Mouse (Mus musculus): ENCODE results near the gene Fam13a. TPM values are rescaled to one million over a fixed set of nuclear protein-coding genes. Genes with fewer than 3 reads are reported as not detected.
A peak's percentile ranks its signal among the peaks of the same experiment; 100 is the strongest.

Gene Fam13a
- polyA plus RNA-seq, 1 experiment from 2014 or later = 9.0 TPM

GRCm38 (mm10) chr6:58999044-58999453 lies 25.3 kb downstream of the Fam13a start:
- H3K27ac ChIP-seq (replicated peaks in 1 of 2; ENCODE audit: control insufficient read depth in 1 of 2, insufficient read depth in 1 of 2, low read depth in 2 of 2, low read length in 2 of 2) = 0 out of 4 replicates have a peak overlapping the region, but pooled peaks of 1 of the 2 experiments have one; percentile 27
- H3K4me3 ChIP-seq (ENCODE audit: control insufficient read depth in 1 of 2, insufficient read depth in 1 of 2, low read depth in 1 of 2, low read length in 2 of 2) = no peak overlapping the region
- peak; percentile 66; the same call in 1 of the 2 replicates for ATAC-seq (ENCODE audit: insufficient number of reproducible peaks, insufficient read depth, low FRiP score, low read depth)
- 31% methylated on average over 4 of the region's 4 CpGs for WGBS
- no peak overlapping the region for H3K9ac ChIP-seq (ENCODE audit: low read length)
- H3K36me3 ChIP-seq (ENCODE audit: control insufficient read depth, insufficient read depth, low read length) = no peaks in the 10 kb centered on the region
- no peaks in the 10 kb centered on the region for H3K27me3 ChIP-seq (ENCODE audit: control insufficient read depth, insufficient read depth, low read length)
- no peaks in the 10 kb centered on the region for H3K9me3 ChIP-seq (ENCODE audit: control insufficient read depth, low read length)
- H3K4me1 ChIP-seq (ENCODE audit: control insufficient read depth in 2 of 2, insufficient read depth in 2 of 2, low read length in 2 of 2) = peaks cover 2 to 4% of the 10 kb centered on the region in 2 experiments
- H3K4me2 ChIP-seq (ENCODE audit: low read length) = peak overlapping the region; percentile 24; the same call in 1 of the 2 replicates

DNA sequence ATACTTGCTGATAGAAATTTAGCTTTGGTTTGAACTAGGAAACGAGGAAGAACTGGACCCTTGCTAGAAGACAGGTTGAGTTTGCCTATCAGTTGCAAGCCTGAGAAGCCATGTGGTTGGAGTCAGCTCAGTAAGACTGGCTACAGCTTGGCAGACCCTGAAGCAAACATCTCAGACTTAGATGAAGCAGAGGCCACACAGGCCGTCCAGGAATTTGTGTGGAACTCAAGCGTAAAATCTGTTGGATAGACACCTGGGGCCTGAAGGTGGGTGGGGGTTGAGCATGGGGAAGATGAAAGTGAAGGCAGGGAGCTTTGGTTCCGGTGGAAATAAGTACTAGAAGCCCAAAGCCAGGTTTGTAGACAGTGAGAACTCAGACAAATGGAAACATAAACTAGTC lies 25.8 kb downstream of the Fam13a start:
- no peak overlapping the region for H3K9ac ChIP-seq (ENCODE audit: low read length)
- H3K4me3 ChIP-seq (ENCODE audit: control insufficient read depth in 1 of 2, insufficient read depth in 1 of 2, low read depth in 1 of 2, low read length in 2 of 2) = no peak overlapping the region
- peaks cover 2 to 4% of the 10 kb centered on the region in 2 experiments for H3K4me1 ChIP-seq (ENCODE audit: control insufficient read depth in 2 of 2, insufficient read depth in 2 of 2, low read length in 2 of 2)
- no peaks in the 10 kb centered on the region for H3K27me3 ChIP-seq (ENCODE audit: control insufficient read depth, insufficient read depth, low read length)
- WGBS = 56% methylated on average over 4 of the region's 4 CpGs
- ATAC-seq (ENCODE audit: insufficient number of reproducible peaks, insufficient read depth, low FRiP score, low read depth) = no peak
- H3K36me3 ChIP-seq (ENCODE audit: control insufficient read depth, insufficient read depth, low read length) = no peaks in the 10 kb centered on the region
- H3K27ac ChIP-seq (replicated peaks in 1 of 2; ENCODE audit: control insufficient read depth in 1 of 2, insufficient read depth in 1 of 2, low read depth in 2 of 2, low read length in 2 of 2) = no peak overlapping the region
- H3K9me3 ChIP-seq (ENCODE audit: control insufficient read depth, low read length) = no peaks in the 10 kb centered on the region
- peak overlapping the region; percentile 24; the same call in 1 of the 2 replicates for H3K4me2 ChIP-seq (ENCODE audit: low read length)

DNA sequence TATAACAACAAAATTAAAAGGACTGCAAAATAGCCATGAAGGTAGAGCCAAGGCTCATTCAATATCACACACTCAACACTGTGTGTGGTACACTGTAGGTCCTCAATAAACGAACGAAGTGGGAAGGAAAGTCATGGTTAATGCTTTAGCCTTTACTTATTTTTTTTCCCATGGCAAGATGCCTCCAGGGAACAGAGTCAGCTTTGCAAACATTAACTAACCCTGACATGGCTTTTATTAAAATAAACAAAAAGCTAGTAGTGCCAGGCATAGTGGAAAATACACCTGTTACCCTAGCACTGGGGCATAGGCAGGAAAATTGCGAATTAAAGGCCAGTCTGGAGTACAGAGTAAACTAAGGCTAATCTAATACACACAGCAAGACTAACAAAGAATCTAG lies 35.2 kb downstream of the Fam13a start:
- Histone ChIP-seq H3K36me3 (ENCODE audit: control insufficient read depth, insufficient read depth, low read length) (peaks cover 6% of the 10 kb centered on the region), H3K4me1 (ENCODE audit: control insufficient read depth in 2 of 2, insufficient read depth in 2 of 2, low read length in 2 of 2) (no peaks in the 10 kb centered on the region), H3K4me3 (ENCODE audit: control insufficient read depth in 1 of 2, insufficient read depth in 1 of 2, low read depth in 1 of 2, low read length in 2 of 2) (no peak overlapping the region), H3K9ac (ENCODE audit: low read length) (no peak overlapping the region), H3K9me3 (ENCODE audit: control insufficient read depth, low read length) (no peaks in the 10 kb centered on the region), H3K27ac (replicated peaks in 1 of 2; ENCODE audit: control insufficient read depth in 1 of 2, insufficient read depth in 1 of 2, low read depth in 2 of 2, low read length in 2 of 2) (no peak overlapping the region), H3K4me2 (ENCODE audit: low read length) (no peak overlapping the region), H3K27me3 (ENCODE audit: control insufficient read depth, insufficient read depth, low read length) (no peaks in the 10 kb centered on the region)
- 88% methylated on average over 3 of the region's 3 CpGs for WGBS
- no peak for ATAC-seq (ENCODE audit: insufficient number of reproducible peaks, insufficient read depth, low FRiP score, low read depth)

DNA sequence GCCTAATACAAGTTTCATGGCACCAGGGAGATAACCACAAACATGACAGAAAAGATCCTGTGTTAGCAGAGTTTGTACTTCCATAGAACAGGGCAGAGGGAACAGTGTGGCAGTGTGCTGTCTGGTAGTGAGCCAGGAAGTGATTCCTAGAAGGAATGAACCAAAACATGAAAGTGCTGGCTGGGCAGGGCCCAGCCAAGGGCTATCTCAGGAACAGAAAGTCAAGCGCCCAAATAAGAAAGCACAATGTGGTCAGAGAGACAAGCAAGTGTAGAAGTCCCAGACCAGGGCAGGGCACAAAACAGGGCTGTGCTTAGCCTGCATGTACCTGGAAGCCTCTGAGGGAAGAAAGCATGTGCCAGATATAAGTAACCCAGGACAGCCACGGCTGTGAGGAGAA lies 35.6 kb downstream of the Fam13a start:
- ATAC-seq (ENCODE audit: insufficient number of reproducible peaks, insufficient read depth, low FRiP score, low read depth) = no peak

GRCm38 (mm10) chr6:58987166-58987565 lies 37.2 kb downstream of the Fam13a start:
- H3K36me3 ChIP-seq (ENCODE audit: control insufficient read depth, insufficient read depth, low read length) = peaks cover 13% of the 10 kb centered on the region
- no peak for ATAC-seq (ENCODE audit: insufficient number of reproducible peaks, insufficient read depth, low FRiP score, low read depth)
- H3K27ac ChIP-seq (replicated peaks in 1 of 2; ENCODE audit: control insufficient read depth in 1 of 2, insufficient read depth in 1 of 2, low read depth in 2 of 2, low read length in 2 of 2) = no peak overlapping the region
- H3K4me1 ChIP-seq (ENCODE audit: control insufficient read depth in 2 of 2, insufficient read depth in 2 of 2, low read length in 2 of 2) = no peaks in the 10 kb centered on the region
- H3K9ac ChIP-seq (ENCODE audit: low read length) = no peak overlapping the region
- H3K27me3 ChIP-seq (ENCODE audit: control insufficient read depth, insufficient read depth, low read length) = no peaks in the 10 kb centered on the region
- H3K4me3 ChIP-seq (ENCODE audit: control insufficient read depth in 1 of 2, insufficient read depth in 1 of 2, low read depth in 1 of 2, low read length in 2 of 2) = no peak overlapping the region
- H3K4me2 ChIP-seq (ENCODE audit: low read length) = no peak overlapping the region
- WGBS = 89% methylated on average over 5 of the region's 5 CpGs
- no peaks in the 10 kb centered on the region for H3K9me3 ChIP-seq (ENCODE audit: control insufficient read depth, low read length)

More for the DNA sequence above, 35.6 kb downstream of the Fam13a start:
- Histone ChIP-seq H3K27me3 (ENCODE audit: control insufficient read depth, insufficient read depth, low read length) (no peaks in the 10 kb centered on the region), H3K36me3 (ENCODE audit: control insufficient read depth, insufficient read depth, low read length) (peaks cover 7% of the 10 kb centered on the region), H3K9ac (ENCODE audit: low read length) (no peak overlapping the region), H3K4me3 (ENCODE audit: control insufficient read depth in 1 of 2, insufficient read depth in 1 of 2, low read depth in 1 of 2, low read length in 2 of 2) (no peak overlapping the region), H3K27ac (replicated peaks in 1 of 2; ENCODE audit: control insufficient read depth in 1 of 2, insufficient read depth in 1 of 2, low read depth in 2 of 2, low read length in 2 of 2) (no peak overlapping the region), H3K9me3 (ENCODE audit: control insufficient read depth, low read length) (no peaks in the 10 kb centered on the region), H3K4me1 (ENCODE audit: control insufficient read depth in 2 of 2, insufficient read depth in 2 of 2, low read length in 2 of 2) (no peaks in the 10 kb centered on the region), H3K4me2 (ENCODE audit: low read length) (no peak overlapping the region)
- 73% methylated on average over 2 of the region's 2 CpGs for WGBS

GRCm38 (mm10) chr6:58985186-58985585 lies 39.2 kb downstream of the Fam13a start:
- 86% methylated on average over 8 of the region's 8 CpGs for WGBS
- ATAC-seq (ENCODE audit: insufficient number of reproducible peaks, insufficient read depth, low FRiP score, low read depth) = no peak
- H3K9me3 ChIP-seq (ENCODE audit: control insufficient read depth, low read length) = no peaks in the 10 kb centered on the region

GRCm38 (mm10) chr6:58975249-58975648 lies 49.1 kb downstream of the Fam13a start:
- Histone ChIP-seq H3K27ac (replicated peaks in 1 of 2; ENCODE audit: control insufficient read depth in 1 of 2, insufficient read depth in 1 of 2, low read depth in 2 of 2, low read length in 2 of 2) (no peak overlapping the region), H3K27me3 (ENCODE audit: control insufficient read depth, insufficient read depth, low read length) (no peaks in the 10 kb centered on the region), H3K36me3 (ENCODE audit: control insufficient read depth, insufficient read depth, low read length) (no peaks in the 10 kb centered on the region), H3K9ac (ENCODE audit: low read length) (no peak overlapping the region), H3K9me3 (ENCODE audit: control insufficient read depth, low read length) (no peaks in the 10 kb centered on the region), H3K4me1 (ENCODE audit: control insufficient read depth in 2 of 2, insufficient read depth in 2 of 2, low read length in 2 of 2) (peaks cover 0 to 1% of the 10 kb centered on the region in 2 experiments; a peak in 1 of 4 replicates), H3K4me3 (ENCODE audit: control insufficient read depth in 1 of 2, insufficient read depth in 1 of 2, low read depth in 1 of 2, low read length in 2 of 2) (no peak overlapping the region), H3K4me2 (ENCODE audit: low read length) (no peak overlapping the region)
- 73% methylated on average over 2 of the region's 2 CpGs for WGBS
- ATAC-seq (ENCODE audit: insufficient number of reproducible peaks, insufficient read depth, low FRiP score, low read depth) = no peak

More at GRCm38 (mm10) chr6:58985186-58985585, 39.2 kb downstream of the Fam13a start:
- Histone ChIP-seq H3K4me3 (ENCODE audit: control insufficient read depth in 1 of 2, insufficient read depth in 1 of 2, low read depth in 1 of 2, low read length in 2 of 2) (no peak overlapping the region), H3K4me2 (ENCODE audit: low read length) (no peak overlapping the region), H3K36me3 (ENCODE audit: control insufficient read depth, insufficient read depth, low read length) (peaks cover 13% of the 10 kb centered on the region), H3K27me3 (ENCODE audit: control insufficient read depth, insufficient read depth, low read length) (no peaks in the 10 kb centered on the region), H3K27ac (replicated peaks in 1 of 2; ENCODE audit: control insufficient read depth in 1 of 2, insufficient read depth in 1 of 2, low read depth in 2 of 2, low read length in 2 of 2) (no peak overlapping the region), H3K4me1 (ENCODE audit: control insufficient read depth in 2 of 2, insufficient read depth in 2 of 2, low read length in 2 of 2) (peaks cover 0 to 3% of the 10 kb centered on the region in 2 experiments; a peak in 1 of 4 replicates), H3K9ac (ENCODE audit: low read length) (no peak overlapping the region)

DNA sequence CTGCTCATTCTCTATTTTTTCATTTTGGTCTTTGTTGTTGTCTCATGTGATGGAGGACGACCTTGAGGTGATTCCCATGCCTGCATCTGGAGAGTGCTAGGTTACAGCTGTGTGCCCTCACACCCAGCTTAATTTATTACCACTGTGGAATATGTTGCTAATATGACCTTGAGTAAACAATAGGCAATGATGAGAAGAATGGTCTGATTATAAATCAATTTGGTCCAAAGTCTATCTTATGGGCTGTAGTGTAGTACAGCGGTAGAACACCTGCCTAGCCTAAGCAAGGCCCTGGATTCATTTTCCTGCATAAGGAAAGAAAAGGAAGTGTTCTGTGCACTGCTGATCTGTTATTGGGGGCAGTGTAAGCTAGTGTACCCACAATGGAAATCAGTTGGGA lies 49.9 kb downstream of the Fam13a start:
- ATAC-seq (ENCODE audit: insufficient number of reproducible peaks, insufficient read depth, low FRiP score, low read depth) = no peak
- Histone ChIP-seq H3K9ac (ENCODE audit: low read length) (no peak overlapping the region), H3K27me3 (ENCODE audit: control insufficient read depth, insufficient read depth, low read length) (no peaks in the 10 kb centered on the region), H3K4me1 (ENCODE audit: control insufficient read depth in 2 of 2, insufficient read depth in 2 of 2, low read length in 2 of 2) (no peaks in the 10 kb centered on the region), H3K4me2 (ENCODE audit: low read length) (no peak overlapping the region), H3K27ac (replicated peaks in 1 of 2; ENCODE audit: control insufficient read depth in 1 of 2, insufficient read depth in 1 of 2, low read depth in 2 of 2, low read length in 2 of 2) (no peak overlapping the region), H3K9me3 (ENCODE audit: control insufficient read depth, low read length) (no peaks in the 10 kb centered on the region), H3K36me3 (ENCODE audit: control insufficient read depth, insufficient read depth, low read length) (no peaks in the 10 kb centered on the region), H3K4me3 (ENCODE audit: control insufficient read depth in 1 of 2, insufficient read depth in 1 of 2, low read depth in 1 of 2, low read length in 2 of 2) (no peak overlapping the region)
- WGBS = 90% methylated on average over 2 of the region's 2 CpGs
